Mouse (Mus musculus) ES-CJ7 (cell line): ENCODE measurements around the gene Nnmt.

Source experiments
- DNase-seq: peaks from one replicate; pipeline ENCODE4 v3.0.0; 2011; ENCODE audit warnings: low read depth, low spot score

Gene Nnmt

GRCm38 (mm10) chr9:48635576-48636350 lies 30.8 kb upstream of the Nnmt start:
- DNase-seq: no peak

DNA sequence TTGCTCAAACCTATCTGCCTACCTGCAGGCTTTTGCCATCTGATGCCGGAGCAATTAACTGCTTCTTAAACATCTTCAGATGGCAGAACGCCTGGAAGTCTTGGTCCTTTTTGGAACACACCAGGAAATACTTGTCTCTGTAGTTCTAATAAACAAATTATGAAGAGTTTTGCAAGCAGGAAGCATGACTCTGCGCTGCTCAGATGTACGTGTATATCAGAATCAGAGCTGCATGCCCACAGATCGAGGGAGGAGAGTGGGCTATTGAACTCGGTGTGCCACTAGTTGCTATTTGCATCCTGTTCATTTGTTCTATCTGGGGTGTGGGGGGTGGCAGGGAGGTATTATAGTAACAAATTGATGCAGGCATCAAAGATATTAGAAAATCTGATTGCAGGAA lies 28.2 kb upstream of the Nnmt start:
- DNase-seq: no peak

DNA sequence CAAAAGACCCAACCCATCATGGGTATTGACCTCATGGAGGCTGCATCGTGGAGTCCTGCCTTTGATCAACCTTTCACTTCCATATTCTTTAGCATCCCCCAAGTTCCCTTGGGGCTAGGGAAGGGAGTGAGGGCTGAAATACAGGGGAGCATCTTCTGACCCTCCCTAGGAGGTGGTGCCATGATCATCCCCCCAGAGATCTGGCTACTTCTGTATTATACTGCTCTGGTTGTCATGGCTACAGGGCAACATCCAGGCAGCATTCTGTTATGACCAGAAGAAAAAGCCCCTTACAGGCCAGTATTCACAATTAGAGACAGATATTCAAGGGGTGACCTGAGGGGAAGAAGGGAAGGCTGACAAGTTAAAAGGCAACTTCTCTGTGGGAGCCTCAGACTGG lies 14.3 kb upstream of the Nnmt start:
- no peak for DNase-seq

GRCm38 (mm10) chr9:48618589-48618988 lies 13.6 kb upstream of the Nnmt start:
- peak; percentile 80 for DNase-seq

DNA sequence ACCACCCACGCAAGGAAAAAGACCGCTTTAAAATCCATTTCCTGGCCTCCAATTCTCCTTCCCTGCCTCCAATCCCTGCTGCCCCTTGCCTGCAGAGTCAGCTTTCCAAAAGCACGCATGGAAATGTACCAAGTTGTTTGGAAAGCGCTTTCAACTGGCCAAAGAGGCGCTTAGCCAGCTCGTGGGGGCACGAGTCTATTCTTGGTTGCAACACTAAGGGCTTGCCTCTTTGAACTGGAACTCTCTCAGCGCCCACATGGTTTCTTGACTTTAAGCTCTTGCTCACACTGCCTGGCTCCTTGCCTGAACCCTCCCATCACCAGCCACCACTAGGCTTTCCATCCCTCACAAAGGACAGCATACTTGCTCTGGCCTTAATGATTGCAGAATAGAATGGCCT lies 13.2 kb upstream of the Nnmt start:
- no peak for DNase-seq

- no peak for DNase-seq
Observed at GRCm38 (mm10) chr9:48617511-48618010, 12.6 kb upstream of the Nnmt start.

DNA sequence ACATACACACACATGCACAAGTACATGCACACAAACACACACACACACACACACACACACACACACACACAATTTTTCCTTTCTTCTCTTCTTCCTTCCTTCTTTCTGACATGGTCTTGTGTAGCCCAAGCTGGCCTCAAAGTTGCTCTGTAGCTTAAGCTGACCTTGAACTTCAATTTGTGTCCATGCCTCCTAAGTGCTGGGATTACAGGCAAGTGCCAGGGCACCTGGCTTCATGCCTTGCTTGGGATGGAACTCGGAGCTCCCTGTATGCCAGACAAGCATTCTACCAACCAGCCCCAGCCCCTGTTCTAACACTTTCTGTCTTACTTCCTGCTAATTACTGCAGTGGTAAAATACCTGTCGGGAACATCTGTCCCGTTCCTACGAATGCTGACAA lies 8.3 kb upstream of the Nnmt start:
- no peak for DNase-seq

GRCm38 (mm10) chr9:48612542-48612941 lies 7.6 kb upstream of the Nnmt start:
- DNase-seq: no peak

DNA sequence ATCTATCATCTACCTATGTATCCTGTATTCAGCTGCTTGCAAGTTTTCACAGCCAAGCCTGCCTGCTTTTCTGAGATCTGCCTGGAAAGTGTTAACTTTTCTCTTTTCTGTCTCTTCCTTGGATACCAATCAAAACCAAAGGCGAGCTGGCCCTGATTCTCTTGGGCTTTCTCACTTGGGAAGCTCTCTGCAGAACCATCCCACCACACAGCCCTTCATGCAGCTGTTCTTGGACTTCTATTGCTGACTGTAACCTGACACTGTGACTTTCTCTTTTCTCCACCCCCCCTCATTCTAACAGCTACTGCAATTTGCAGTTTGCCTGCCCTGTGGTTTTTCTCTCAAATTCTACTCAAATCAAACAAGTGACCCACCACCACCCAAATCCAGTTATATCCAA lies 6.1 kb upstream of the Nnmt start:
- DNase-seq: no peak

GRCm38 (mm10) chr9:48609734-48610133 lies 4.8 kb upstream of the Nnmt start:
- no peak for DNase-seq

DNA sequence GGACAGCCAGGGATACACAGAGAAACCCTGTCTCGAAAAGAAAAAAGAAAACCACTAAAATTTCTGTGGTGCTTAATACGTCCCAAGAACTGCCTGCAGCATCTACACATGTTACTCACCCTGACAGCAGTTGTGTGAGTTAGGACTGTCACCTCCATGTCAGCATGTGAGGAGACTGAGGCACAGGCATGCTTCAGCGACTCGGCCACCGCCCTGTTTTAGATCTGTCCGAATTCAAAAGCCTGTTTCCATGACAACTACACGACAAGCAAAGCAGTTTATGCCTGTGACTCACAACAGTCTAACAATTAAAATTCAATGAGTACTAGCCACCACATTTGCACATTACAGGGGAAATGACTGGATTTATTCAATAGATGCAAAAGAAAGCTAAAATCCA lies 2.5 kb upstream of the Nnmt start:
- no peak for DNase-seq

GRCm38 (mm10) chr9:48606171-48606570 lies 1.2 kb upstream of the Nnmt start:
- no peak for DNase-seq

DNA sequence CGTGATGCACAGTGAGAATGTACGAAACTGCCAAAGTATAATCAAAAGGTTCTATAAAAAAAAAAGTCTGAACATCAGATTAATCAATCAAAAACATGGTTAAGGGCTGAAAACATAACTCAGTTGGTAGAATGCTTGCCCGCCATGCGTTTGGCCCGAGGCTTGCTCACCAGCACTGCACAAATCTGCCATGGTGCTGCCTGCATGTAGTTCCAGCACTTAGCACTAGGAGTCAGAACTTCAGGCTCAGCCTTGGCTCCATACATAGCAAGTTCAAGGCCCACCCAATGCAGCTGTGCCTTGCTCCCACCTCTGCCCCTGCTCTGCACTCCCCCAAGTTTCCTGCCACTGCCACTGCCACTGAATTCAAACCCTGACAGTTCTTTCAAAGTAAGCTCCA lies 744 bp upstream of the Nnmt start:
- DNase-seq: peak; percentile 57

DNA sequence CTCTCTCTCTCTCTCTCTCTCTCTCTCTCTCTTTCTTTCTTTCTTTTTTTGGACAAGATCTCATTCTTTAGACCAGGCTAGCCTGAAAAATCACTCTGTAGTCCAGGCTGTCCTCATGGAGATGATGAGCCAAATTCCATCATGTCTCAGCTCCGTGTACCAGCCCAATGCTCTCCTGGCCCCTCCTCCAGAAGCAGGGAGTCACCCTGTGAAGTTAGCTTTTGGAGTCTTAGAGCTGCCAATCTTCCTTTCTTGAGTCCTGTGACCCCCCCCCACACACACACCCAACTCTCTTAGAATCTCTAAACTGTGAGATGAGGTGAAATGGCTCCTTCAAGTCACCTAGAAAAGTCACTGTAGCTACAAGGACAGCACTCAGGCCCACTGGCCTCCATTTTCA lies 727 bp downstream of the Nnmt start:
- no peak for DNase-seq

DNA sequence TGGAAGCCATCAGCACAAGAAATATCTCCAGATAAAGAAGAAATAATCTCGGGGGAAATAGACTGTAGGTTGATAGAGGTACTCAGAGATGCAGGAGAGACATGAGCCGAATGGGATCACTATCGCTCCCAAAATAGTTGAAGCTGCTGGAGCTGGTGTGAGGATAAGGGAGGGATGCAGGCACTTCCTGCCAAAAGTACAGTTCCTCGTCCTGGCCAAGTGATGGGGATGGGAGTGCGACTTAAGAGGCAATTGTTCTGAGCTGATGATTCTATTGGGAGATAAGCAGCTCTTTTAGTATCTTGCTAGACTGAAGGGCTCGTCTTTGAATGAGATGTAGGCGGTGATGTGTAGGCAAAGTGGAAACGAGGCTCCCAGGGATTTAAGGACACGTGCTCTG lies 4.1 kb downstream of the Nnmt start:
- DNase-seq: no peak

- DNase-seq: no peak
Observed at GRCm38 (mm10) chr9:48600066-48600465, 4.9 kb downstream of the Nnmt start.

DNA sequence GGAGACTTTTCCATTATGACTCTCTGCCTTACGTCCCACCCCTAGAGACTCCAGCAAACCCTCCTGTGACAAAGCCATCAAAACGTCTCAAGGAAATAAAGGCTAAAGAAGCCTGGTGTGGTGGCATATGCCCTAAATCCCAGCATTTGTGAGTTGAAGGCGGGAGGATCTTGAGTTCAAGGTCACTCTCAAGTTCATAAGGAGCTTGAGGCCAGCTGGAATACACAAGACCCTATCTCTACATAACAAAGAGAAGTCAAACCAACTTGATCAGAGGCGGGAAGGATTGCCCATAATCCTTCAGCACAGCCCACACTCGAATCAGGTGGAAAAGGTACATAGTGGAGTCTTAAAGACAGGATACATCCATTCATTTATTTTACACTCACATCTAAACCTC lies 7.5 kb downstream of the Nnmt start:
- DNase-seq: peak; percentile 87

DNA sequence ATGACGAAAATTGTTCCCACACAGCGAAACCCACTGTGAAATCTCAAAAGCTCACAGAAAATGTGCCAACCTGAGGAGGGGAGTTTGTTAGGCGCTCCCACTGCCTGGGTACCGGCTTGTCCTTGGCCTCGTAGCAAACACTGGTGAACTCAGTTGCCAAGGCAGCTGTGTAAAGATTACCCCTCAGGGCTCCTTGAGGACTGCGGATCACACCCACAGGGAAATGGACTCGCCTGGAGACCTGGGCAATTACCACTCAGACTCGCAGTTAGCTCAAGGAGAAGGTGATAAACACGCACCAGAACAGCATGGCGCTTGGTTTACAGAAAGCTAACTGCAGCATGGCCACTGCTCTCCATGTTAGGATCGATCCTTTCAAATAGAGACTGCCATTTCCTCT lies 8.0 kb downstream of the Nnmt start:
- DNase-seq: peak; percentile 34

DNA sequence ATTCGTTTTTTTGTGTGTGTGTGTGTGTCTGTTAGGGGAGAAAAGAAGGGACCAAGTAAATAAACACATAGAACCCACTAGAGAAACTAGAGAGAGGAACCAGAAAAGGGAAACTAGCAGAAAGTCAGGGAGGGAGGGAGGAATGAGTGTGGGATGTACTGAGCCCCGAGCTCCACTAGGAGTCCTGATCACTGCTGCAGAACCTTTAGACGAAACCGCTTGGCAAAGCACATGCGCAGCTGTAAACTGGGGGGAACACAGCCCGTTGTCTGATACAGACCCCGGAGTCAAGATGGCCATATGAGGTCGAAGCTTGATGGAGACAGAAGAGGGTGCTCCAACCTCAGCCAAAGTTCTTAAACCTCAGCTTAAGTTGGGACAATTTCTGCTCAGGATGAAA lies 11.0 kb downstream of the Nnmt start:
- DNase-seq: no peak

GRCm38 (mm10) chr9:48590606-48591005 lies 14.3 kb downstream of the Nnmt start:
- no peak for DNase-seq

- peak; percentile 66 for DNase-seq
Observed at GRCm38 (mm10) chr9:48586332-48586731, 18.6 kb downstream of the Nnmt start.

GRCm38 (mm10) chr9:48580808-48581207 lies 24.1 kb downstream of the Nnmt start:
- DNase-seq: no peak

GRCm38 (mm10) chr9:48562388-48562787 lies 42.6 kb downstream of the Nnmt start:
- DNase-seq: no peak
